Mouse (Mus musculus) left cerebral cortex, adult 11 months (tissue): ENCODE measurements around the gene Tigd3.

Source experiments
- DNase-seq: peaks from one replicate; pipeline ENCODE4 v3.0.0; 2022; ENCODE audit warnings: low spot score

Gene Tigd3

GRCm38 (mm10) chr19:5894002-5894678 lies at the start of gene Tigd3:
Gene Tigd3, minus strand, starts transcription at chr19:5894149.
- peak; percentile 91 for DNase-seq

- DNase-seq: no peak
Measured at GRCm38 (mm10) chr19:5943404-5943803, 49.5 kb upstream of the Tigd3 start.

DNA sequence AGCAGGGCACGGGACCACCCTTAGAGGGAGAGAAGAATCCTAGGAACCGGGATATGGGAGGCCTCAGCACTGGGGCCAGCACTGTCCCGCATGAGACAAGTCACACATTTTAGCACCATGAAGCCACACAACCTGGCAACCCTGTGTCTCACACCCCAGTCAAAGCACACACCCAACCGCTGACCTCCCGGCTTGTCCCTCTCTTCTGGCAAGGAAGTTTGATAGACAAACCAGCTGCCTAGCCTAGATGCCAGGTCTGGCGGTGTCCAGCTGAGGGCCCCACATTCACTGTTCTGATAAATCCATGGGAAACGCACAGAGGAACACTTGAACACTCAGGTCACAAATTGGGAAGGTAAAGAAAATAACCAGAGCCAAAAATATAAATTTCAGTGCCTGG lies 48.6 kb upstream of the Tigd3 start:
- DNase-seq: no peak

- no peak for DNase-seq
Measured at GRCm38 (mm10) chr19:5940656-5941055, 46.7 kb upstream of the Tigd3 start.

- DNase-seq: no peak
Measured at GRCm38 (mm10) chr19:5940173-5940572, 46.2 kb upstream of the Tigd3 start.

DNA sequence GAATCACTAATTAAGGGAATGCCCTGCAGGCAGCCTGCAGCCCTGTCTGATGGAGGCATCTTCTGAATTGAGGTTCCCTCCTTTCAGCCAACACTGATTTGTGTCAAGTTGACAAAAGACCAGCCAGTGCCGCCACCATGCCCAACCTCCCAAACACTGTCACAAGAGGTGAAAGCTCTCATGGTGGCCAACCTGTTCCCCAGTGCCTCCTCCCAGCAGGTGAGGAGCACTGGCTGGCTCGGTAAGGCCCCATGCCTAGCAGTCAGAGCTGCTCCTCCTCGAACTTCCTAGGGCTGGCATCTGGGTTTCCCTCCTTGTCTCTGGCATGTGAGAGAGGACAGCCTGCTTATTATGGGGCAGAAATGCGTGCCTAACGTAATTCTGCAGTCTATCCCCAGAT lies 45.8 kb upstream of the Tigd3 start:
- DNase-seq: no peak

- DNase-seq: no peak
Measured at GRCm38 (mm10) chr19:5938516-5938915, 44.6 kb upstream of the Tigd3 start.

DNA sequence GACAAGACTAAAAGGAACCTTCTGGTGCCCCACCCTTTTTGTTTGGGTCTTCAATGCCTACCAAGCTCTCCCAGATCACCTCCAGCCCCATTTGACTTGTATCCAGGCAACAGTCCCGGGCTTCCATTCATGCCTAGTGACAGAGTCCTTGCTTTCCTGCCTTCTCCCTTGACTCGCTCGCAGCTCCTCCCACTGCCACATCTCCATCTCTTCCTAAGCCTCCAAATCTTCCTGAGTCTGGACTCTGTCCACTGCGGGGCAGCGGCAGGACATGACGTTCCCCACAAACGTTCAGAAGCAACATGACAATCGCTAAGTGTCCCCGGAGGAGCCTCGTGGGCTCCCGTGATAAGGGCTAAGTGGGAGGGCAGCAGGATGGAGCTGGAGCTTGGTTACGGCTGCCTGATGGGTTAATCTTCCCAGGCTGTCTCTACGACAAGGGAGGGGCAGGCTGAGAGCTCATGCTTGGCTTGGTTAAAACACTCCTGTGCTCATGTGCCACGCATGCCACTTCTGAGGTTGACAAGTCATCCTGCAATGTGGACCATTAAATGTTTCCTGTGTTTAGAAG lies 44.0 kb upstream of the Tigd3 start:
- DNase-seq: no peak

DNA sequence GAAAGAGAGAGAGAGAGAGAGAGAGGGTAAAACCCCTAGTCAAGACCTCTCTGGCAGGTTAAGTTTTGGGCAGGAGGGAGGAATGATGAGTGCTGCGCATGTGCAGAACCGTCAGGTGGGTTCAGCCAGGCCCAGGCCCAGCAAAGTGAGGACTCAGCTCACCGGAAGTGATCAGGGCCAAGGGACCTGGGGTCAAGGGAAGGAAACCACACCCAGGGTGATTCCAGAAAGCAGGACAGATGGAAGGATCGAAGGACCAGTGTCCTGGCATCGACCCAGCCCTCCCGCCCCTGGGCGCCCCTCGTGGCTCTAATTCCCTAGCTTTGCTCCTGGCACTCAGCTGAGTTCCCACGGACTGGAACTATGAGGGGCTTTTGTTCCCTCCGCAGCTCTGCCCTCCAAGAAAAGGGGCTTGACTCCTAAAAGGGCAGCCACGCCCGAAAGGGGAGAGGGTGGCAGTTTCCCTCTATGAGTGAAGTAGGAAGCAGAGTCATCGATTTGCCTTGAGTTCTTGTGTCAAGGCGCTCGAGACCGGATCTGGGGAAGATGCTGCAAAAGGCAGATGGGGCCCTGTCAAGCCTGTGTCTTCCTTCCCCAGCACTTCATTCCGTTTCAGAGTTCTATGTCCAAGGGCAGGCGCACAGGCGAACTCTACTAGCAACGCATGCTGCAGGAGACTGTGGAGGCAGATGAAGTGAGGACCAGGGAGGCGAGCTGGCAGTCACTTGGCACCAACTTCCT lies 43.3 kb upstream of the Tigd3 start:
- DNase-seq: no peak

GRCm38 (mm10) chr19:5935691-5936090 lies 41.7 kb upstream of the Tigd3 start:
- DNase-seq: no peak

DNA sequence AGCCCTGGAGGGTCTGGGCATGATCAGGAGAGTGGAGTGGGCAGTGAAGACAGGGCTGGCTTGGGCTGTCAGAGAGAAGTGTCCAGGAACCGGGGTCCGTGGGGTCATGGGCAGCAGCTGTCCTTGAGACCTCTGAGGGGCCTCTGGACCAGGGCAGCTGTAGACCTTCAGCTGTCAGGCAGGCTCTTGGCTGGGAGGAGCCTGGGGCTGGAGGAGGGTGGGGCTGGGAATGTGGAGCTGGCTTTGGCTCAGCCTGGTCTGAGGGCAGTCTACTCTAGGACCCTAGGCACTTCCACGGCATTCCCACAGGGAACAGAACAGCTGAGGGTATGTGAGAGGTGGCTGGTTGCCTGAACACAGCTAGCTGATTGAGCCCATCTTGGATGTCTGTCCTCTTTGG lies 41.3 kb upstream of the Tigd3 start:
- DNase-seq: no peak

- DNase-seq: no peak
Measured at GRCm38 (mm10) chr19:5929634-5930596, 36.0 kb upstream of the Tigd3 start.

GRCm38 (mm10) chr19:5928546-5928945 lies 34.6 kb upstream of the Tigd3 start:
- no peak for DNase-seq

DNA sequence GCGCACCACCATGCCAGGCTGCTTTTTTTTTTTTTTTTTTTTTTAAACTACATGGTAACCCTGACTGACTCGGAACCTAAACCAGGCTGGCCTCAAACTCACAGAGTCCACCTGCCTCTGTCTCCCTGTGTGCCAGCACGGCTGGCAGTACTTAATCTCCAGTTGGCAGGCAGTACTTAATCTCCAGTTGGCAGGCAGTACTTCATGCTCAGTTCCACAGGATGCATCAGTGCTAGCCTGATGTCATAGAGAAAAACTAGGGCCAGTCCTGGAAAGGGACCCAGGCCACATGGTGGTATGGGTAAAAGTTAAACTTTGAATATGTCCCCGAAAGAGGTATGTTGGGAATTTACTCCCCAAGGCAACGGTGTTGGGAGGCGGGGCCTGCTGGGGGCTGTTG lies 34.2 kb upstream of the Tigd3 start:
- no peak for DNase-seq

- DNase-seq: no peak
Measured at GRCm38 (mm10) chr19:5927532-5927931, 33.6 kb upstream of the Tigd3 start.

DNA sequence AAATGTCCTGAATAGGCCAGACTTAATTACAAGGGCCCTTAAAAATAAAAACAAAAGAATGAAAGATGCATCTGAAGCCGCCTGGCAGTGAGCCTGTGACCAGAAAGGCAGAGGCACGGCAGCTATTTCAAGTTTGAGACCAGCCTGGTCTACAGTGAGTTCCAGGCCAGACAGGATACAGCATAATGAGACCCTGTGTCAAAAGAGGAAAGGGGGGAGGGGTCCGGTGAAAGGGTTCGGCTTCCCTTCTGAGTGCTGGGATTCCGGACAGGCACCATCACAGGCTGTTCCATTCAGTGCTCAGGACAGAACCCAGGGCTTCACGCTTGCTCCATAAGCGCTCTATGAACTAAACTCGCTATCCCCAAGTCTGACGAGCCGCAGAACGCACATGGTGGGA lies 33.1 kb upstream of the Tigd3 start:
- no peak for DNase-seq

DNA sequence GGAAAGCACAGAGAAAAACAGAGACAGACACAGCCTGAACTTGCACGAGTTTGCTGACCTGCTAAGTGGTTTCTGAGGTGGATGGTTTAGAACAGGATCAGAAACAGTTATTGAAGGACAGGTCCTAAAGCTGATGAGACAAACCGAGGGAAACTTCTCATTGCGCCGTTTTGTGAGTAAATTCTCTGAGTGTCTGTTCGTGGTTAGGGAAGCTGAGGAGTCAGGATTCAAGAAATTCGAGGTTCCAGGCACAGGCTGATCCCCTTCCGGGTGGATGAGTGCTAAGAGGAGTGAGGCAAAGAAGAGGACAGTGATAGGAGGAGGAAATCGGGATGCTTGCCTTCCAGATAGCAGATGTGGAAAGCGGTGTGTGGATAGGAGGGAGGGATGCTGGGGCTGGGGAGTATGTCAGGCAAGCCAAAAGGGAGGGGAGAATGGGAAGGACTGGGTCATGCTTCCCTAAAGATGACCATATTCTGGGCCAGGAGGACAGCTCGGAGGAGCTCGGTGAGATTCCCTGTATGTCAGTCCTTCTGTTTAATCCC lies 31.4 kb upstream of the Tigd3 start:
- DNase-seq: no peak

DNA sequence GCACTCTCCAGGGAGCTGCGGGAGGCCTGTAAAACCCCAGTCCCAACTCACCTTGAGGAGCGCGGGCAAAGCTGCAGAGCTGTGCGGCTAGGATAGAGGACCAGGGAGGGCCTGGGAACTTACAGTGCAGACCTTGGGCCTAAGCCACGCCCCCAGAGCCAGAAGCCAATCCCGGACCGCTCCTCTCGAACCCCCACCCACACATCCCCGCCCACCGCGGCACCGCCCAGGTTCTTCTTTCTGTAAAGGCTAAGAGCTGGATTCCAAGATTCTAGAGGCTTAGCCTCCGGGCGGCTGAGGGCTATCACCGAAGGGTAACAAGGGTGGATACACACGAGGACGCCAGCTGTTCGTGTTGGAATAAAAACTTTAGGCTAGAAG lies 30.8 kb upstream of the Tigd3 start, which contains the start of gene Cdc42ep2:
Gene Cdc42ep2 (minus strand): TSS at position 104 of the 381 bp plus-strand sequence.
- DNase-seq: peak; percentile 89

DNA sequence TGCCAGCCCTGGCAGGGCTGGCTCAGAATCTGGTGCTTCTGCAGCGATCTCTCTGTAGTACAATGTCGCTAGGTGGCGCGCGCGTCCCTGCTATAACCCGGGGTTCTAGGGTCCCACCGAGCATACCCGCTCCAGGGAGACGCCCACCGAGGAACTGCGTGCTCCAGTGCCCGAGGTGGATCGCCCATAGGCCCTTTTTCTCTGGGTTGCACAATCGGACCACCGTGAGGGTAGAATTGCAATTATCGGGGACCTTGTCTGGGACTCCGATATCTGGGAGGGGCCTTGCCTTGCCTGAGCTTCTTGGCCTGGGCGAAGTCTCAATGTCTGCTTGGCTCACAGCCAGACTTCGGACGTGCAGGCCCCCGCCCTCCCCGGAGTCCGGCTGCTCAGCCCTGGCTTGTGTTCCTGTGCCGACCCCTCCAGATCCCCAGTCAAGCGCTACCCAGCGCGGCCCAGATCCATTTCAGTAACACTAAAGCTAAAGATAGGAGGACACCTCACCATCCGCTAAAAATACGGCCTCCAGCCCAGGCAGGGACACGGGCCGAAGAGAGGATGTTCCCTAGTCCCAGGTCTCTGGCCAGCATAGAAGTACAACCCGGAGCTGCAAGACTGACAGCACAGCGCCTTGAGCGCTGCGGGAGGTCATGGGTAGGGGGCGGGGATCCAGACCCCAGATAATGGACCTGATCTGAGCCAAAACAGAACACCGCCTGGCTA lies 30.2 kb upstream of the Tigd3 start:
- DNase-seq: peak; percentile 73

- DNase-seq: no peak
Measured at GRCm38 (mm10) chr19:5922963-5923362, 29.0 kb upstream of the Tigd3 start.
